Mouse (Mus musculus): Measurements from ENCODE around the gene Actr10.
A peak's percentile ranks its signal among the peaks of the same experiment; 100 is the strongest.

DNA sequence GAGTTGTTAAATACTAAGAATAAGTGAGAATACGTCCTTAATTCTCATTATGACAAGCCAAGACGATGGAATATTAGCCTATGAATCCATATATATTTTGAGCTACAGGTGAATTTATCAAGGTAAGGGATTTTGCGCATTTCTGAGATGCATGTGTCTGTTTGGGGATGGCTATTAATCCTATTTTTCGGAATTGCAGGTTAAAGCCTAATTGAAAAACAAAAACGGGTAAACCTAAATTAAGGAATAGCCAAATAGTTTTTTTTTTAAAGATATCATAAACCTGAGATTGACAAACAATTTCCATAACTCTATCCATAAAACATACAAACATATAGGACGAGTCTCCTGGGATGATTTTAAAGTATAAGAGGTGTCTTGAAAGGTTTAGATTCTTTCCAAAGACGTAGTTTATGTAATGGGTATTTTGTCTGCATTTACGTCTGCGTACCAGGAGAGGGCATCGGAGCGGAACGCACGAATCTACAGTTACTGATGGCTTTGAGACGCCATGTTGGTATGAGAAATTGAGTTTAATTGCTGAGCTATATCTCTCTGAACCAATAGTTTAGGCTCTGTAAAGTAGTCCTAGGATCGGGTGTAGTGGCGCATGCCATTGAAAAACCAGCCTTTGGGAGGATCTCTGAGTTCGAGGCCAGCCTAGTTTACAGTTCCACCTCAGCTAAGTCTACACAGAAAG, 32.0 kb downstream of the Actr10 start:
- TF ChIP-seq CTCF (IDR thresholded peaks at IDR 0.05; ENCODE audit: low read depth) (peak; percentile 68), EP300 (IDR thresholded peaks at IDR 0.05; ENCODE audit: low read depth) (no peak)
